Mouse (Mus musculus): ENCODE measurements at regions not wholly inside any gene's neighbourhood (a gene's known extent, or its start where the extent isn't known, plus 50 kb on each side); places are given as distances from the start of the nearest gene placed in this dataset.
"Not testable (repeated sequence)": the region's sequence is repeated elsewhere in the genome, so short reads cannot be mapped to it uniquely, and the experiment has no call there.

DNA sequence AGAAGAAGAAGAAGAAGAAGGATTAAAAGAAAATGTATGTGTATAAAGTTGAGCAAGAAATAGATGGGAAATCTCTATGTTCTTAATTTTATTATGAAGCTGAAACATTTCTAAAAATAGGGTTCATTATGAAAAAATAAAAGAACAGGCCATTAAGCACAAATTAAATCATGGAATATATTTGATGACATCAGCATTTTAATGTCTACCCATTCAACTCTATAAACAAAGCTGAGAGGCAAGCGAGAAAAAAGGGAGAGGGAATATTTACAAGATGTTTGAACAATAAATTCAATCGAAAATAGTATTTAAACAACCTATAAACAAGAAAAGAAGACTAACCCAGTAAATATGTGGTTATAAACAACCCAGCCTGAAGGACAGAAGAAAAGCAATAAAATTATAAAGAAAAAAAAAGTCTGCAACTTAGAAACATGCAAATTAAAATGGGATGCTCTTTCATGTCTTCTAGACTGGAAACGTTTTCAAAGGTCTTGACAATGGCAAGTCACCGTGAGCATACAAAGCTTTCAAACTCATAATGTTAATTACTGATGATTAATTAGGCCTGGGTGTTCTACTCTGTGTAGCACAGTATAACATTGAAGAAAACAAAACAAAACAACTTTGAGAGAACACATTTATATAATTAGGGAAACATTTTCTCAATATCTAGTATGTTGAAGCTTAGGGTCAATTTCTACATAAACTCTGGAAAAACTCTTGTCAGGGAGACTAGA, 108.6 kb downstream of the A730009L09Rik start:
- Histone ChIP-seq H3K27me3 (ENCODE audit: control insufficient read depth, insufficient read depth, low read depth, low read length) (no peaks in the 10 kb centered on the region), H3K27ac (ENCODE audit: low read length) (no peak overlapping the region), H3K4me3 (ENCODE audit: low read depth, low read length) (no peak overlapping the region), H3K4me2 (ENCODE audit: low read depth, low read length) (no peak overlapping the region), H3K9ac (ENCODE audit: low read depth, low read length) (no peak overlapping the region), H3K9me3 (replicated peaks; ENCODE audit: control insufficient read depth, low read length) (no peaks in the 10 kb centered on the region), H3K4me1 (ENCODE audit: control insufficient read depth, low read depth, low read length) (no peaks in the 10 kb centered on the region), H3K36me3 (ENCODE audit: control insufficient read depth, insufficient read depth) (no peaks in the 10 kb centered on the region)
- ATAC-seq (ENCODE audit: low read depth): no peak
- 57% methylated on average over 4 of the region's 4 CpGs for WGBS (ENCODE audit: insufficient replicate concordance)

DNA sequence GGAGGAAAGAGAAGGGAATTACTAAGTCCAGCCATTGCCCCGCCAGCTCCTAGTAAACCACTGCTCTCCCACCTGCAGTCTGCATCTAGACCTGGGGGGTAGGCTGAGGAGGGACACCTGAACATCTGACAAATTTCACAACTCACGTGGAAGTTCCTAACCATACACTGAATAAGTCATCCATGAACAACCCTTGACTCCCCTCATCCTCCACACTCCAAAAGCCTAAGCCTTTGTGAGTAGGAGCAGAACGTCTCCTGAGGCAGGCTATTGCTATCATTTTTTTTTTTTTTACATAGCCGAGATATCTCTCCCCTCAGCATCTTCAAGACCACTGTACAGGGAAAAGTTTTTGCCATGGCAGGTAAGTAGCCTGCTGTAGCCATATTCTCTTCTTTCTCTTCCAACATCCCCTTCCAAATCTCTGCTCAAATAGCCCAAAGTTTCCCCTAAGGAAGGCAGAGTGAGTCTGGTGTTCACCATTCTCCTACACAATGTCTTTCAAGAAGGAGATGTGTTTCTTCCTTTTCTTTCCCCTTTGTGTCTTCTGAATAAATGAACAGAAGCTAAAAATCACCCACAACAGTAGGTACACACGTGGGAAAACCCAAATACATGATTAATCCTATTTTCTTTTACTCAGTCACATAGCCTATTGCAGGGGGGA, 109.7 kb downstream of the A730009L09Rik start:
- Histone ChIP-seq H3K9me3 (replicated peaks; ENCODE audit: control insufficient read depth, low read length) (no peaks in the 10 kb centered on the region), H3K27me3 (ENCODE audit: control insufficient read depth, insufficient read depth, low read depth, low read length) (no peaks in the 10 kb centered on the region), H3K36me3 (ENCODE audit: control insufficient read depth, insufficient read depth) (no peaks in the 10 kb centered on the region), H3K4me3 (ENCODE audit: low read depth, low read length) (no peak overlapping the region), H3K27ac (ENCODE audit: low read length) (no peak overlapping the region), H3K9ac (ENCODE audit: low read depth, low read length) (no peak overlapping the region), H3K4me1 (ENCODE audit: control insufficient read depth, low read depth, low read length) (no peaks in the 10 kb centered on the region), H3K4me2 (ENCODE audit: low read depth, low read length) (no peak overlapping the region)
- no peak for ATAC-seq (ENCODE audit: low read depth)
- 40% methylated on average over 5 of the region's 5 CpGs for WGBS (ENCODE audit: insufficient replicate concordance)

DNA sequence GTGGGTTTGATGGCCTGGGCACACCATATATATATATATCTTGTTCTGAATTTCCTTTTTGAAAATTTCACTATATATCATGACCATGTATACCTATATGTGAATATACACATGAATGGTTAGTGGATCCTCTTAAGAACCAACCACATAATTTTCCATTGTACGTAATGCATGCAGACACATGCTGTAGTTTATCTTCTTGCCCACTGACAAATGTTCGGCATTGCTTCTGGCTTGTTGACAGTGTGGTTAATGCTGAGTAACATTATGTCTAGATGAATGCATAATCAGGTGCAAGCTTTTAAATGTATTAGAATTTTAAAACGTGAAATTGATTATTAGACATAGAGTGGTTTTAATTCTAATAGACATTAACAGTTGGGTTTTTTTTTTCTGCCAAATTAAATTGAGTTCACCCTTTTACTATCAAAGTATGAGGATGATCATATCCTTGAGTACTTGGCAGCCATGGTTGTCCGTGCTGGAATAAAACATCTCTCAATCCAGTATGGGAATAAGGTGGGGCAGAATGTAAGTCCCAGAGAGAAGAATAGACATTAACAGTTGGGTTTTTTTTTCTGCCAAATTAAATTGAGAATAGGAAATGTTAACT, 110.3 kb downstream of the A730009L09Rik start:
- 61% methylated on average over 4 of the region's 4 CpGs for WGBS (ENCODE audit: insufficient replicate concordance)
- H3K9me3 ChIP-seq (replicated peaks; ENCODE audit: control insufficient read depth, low read length): no peaks in the 10 kb centered on the region

DNA sequence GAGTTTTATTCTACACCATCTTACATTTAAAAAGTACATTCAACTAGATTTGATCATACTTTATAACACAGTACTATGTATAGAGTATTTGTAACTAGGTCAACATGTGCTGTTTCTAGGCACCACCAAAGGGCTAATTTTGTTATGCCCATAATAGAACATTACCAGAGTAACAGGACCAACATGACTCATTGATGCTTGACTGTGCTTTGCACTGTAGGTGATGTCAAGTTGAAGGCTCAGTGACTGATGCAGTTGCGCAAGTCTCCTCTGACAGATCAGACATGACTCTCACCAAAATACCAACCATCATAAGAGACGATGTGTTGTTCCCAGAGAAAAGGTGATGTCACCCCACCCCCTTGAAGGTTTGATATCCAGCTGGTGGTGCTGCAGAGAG, 108.5 kb downstream of the Mrpl39 start:
- Histone ChIP-seq H3K27ac (ENCODE audit: low read length) (no peak overlapping the region), H3K36me3 (ENCODE audit: control insufficient read depth, insufficient read depth) (no peaks in the 10 kb centered on the region), H3K9me3 (replicated peaks; ENCODE audit: control insufficient read depth, low read length) (no peaks in the 10 kb centered on the region), H3K4me1 (ENCODE audit: control insufficient read depth, low read depth, low read length) (no peaks in the 10 kb centered on the region), H3K9ac (ENCODE audit: low read depth, low read length) (no peak overlapping the region), H3K4me2 (ENCODE audit: low read depth, low read length) (no peak overlapping the region), H3K27me3 (ENCODE audit: control insufficient read depth, insufficient read depth, low read depth, low read length) (no peaks in the 10 kb centered on the region), H3K4me3 (ENCODE audit: low read depth, low read length) (no peak overlapping the region)
- ATAC-seq (ENCODE audit: low read depth): no peak
- WGBS (ENCODE audit: insufficient replicate concordance): 84% methylated on average over 2 of the region's 2 CpGs

More for the DNA sequence above, 110.3 kb downstream of the A730009L09Rik start:
- H3K4me1 ChIP-seq (ENCODE audit: control insufficient read depth, low read depth, low read length): no peaks in the 10 kb centered on the region
- H3K4me3 ChIP-seq (ENCODE audit: low read depth, low read length): no peak overlapping the region
- no peak overlapping the region for H3K4me2 ChIP-seq (ENCODE audit: low read depth, low read length)
- H3K27me3 ChIP-seq (ENCODE audit: control insufficient read depth, insufficient read depth, low read depth, low read length): no peaks in the 10 kb centered on the region
- H3K27ac ChIP-seq (ENCODE audit: low read length): no peak overlapping the region
- no peaks in the 10 kb centered on the region for H3K36me3 ChIP-seq (ENCODE audit: control insufficient read depth, insufficient read depth)
- no peak for ATAC-seq (ENCODE audit: low read depth)
- no peak overlapping the region for H3K9ac ChIP-seq (ENCODE audit: low read depth, low read length)

DNA sequence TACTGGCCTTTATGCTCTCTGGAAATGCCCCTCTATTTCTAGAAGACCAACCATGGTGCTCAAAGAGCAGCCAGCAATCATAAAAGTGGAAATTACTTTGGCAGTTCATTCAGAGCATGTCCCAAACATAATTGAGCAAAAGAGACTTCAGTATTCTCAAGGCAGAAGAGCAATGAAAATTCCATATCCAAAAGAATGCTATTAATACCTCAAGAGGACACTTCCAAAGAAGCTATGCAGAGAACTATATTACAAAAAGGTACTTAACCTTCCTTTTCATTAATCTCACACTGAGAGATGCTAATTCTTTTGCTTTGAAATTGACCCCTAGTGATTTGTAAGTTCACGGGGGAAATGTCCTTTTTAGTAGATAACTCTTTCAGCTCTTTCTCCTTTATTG, 105.7 kb downstream of the Mrpl39 start:
- 67% methylated on average over 1 of the region's 1 CpGs for WGBS (ENCODE audit: insufficient replicate concordance)
- Histone ChIP-seq H3K4me1 (ENCODE audit: control insufficient read depth, low read depth, low read length) (no peaks in the 10 kb centered on the region), H3K27ac (ENCODE audit: low read length) (no peak overlapping the region), H3K36me3 (ENCODE audit: control insufficient read depth, insufficient read depth) (no peaks in the 10 kb centered on the region), H3K4me3 (ENCODE audit: low read depth, low read length) (no peak overlapping the region), H3K27me3 (ENCODE audit: control insufficient read depth, insufficient read depth, low read depth, low read length) (no peaks in the 10 kb centered on the region), H3K4me2 (ENCODE audit: low read depth, low read length) (no peak overlapping the region), H3K9ac (ENCODE audit: low read depth, low read length) (no peak overlapping the region), H3K9me3 (replicated peaks; ENCODE audit: control insufficient read depth, low read length) (no peaks in the 10 kb centered on the region)
- no peak for ATAC-seq (ENCODE audit: low read depth)

DNA sequence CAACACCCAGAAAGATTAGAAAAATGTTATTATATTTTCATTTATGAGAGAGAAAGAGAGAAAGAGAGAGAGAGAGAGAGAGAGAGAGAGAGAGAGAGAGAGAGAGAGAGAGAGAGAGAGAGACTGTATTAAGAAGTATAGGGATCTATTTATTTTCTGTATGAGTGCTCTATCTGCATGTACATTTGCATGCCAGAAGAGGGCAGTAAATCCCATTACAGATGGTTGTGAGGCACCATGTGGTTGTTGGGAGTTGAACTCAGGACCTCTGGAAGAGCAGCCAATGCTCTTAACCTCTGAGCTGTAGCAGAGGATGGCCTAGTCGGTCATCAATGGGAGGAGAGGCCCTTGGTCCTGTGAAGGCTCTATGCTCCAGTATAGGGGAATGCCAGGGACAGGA, 91.1 kb downstream of the Mrpl39 start:
- not testable (repeated sequence) for ATAC-seq (ENCODE audit: low read depth)
- WGBS (ENCODE audit: insufficient replicate concordance): 55% methylated on average over 1 of the region's 1 CpGs

DNA sequence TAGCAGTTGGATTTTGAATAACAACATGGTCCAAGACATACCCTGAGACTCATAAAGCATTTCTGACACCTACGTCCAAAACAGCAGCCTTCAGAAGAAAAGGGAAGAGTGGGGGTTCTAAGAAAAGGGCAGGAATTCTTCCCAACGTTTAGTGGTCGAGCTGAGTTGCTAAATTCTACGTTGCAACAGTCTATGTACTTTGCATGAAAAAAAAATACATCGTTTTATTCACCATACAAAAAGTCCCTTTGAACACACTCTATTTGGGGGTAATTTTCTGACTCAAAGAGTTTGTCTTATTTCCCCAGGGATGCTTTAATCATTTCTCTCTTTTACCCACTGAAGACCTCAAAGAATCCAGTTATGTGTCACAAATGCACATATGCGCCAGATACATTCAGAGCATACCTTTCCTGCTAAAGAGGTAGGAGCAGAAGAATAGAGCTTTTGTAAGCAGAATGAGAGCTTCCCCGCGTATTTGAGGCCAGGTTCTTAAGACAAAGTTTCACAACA, 89.3 kb downstream of the Mrpl39 start:
- no peak overlapping the region for H3K9ac ChIP-seq (ENCODE audit: low read depth, low read length)
- H3K27me3 ChIP-seq (ENCODE audit: control insufficient read depth, insufficient read depth, low read depth, low read length): no peaks in the 10 kb centered on the region
- H3K4me2 ChIP-seq (ENCODE audit: low read depth, low read length): no peak overlapping the region
- ATAC-seq (ENCODE audit: low read depth): no peak
- H3K9me3 ChIP-seq (replicated peaks; ENCODE audit: control insufficient read depth, low read length): no peaks in the 10 kb centered on the region
- H3K4me1 ChIP-seq (ENCODE audit: control insufficient read depth, low read depth, low read length): no peaks in the 10 kb centered on the region
- no peaks in the 10 kb centered on the region for H3K36me3 ChIP-seq (ENCODE audit: control insufficient read depth, insufficient read depth)
- 58% methylated on average over 8 of the region's 8 CpGs for WGBS (ENCODE audit: insufficient replicate concordance)
- H3K27ac ChIP-seq (ENCODE audit: low read length): no peak overlapping the region
- no peak overlapping the region for H3K4me3 ChIP-seq (ENCODE audit: low read depth, low read length)

More for the DNA sequence above, 91.1 kb downstream of the Mrpl39 start:
- not testable (repeated sequence) for H3K9me3 ChIP-seq (replicated peaks; ENCODE audit: control insufficient read depth, low read length); H3K27ac ChIP-seq (ENCODE audit: low read length); H3K4me3 ChIP-seq (ENCODE audit: low read depth, low read length); H3K9ac ChIP-seq (ENCODE audit: low read depth, low read length); H3K36me3 ChIP-seq (ENCODE audit: control insufficient read depth, insufficient read depth); H3K27me3 ChIP-seq (ENCODE audit: control insufficient read depth, insufficient read depth, low read depth, low read length); H3K4me1 ChIP-seq (ENCODE audit: control insufficient read depth, low read depth, low read length); H3K4me2 ChIP-seq (ENCODE audit: low read depth, low read length)

DNA sequence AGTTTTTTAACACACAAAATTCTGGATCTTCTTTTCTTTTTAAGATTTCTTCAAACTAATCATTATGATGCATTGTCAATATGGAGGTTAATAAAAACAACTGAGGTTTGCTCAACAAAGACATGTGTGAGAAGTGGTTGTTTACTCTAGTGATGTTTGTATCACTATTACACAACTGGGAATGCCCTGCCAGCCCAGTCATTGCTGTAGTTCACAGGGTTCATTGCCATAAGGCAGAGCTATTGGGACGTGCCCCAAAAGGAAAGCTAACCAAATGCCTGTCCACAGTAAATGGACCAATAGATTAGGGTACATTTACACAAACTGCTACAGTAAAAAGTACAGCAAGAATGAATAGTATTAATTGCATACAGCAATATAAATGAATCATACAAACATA, 84.9 kb downstream of the Mrpl39 start:
- no peaks in the 10 kb centered on the region for H3K36me3 ChIP-seq (ENCODE audit: control insufficient read depth, insufficient read depth)
- H3K4me1 ChIP-seq (ENCODE audit: control insufficient read depth, low read depth, low read length): no peaks in the 10 kb centered on the region
- H3K9ac ChIP-seq (ENCODE audit: low read depth, low read length): no peak overlapping the region
- no peak overlapping the region for H3K4me2 ChIP-seq (ENCODE audit: low read depth, low read length)
- WGBS (ENCODE audit: insufficient replicate concordance): 40% methylated on average over 1 of the region's 1 CpGs
- H3K4me3 ChIP-seq (ENCODE audit: low read depth, low read length): no peak overlapping the region
- H3K27me3 ChIP-seq (ENCODE audit: control insufficient read depth, insufficient read depth, low read depth, low read length): no peaks in the 10 kb centered on the region
- H3K27ac ChIP-seq (ENCODE audit: low read length): no peak overlapping the region
- ATAC-seq (ENCODE audit: low read depth): no peak
- H3K9me3 ChIP-seq (replicated peaks; ENCODE audit: control insufficient read depth, low read length): no peaks in the 10 kb centered on the region

DNA sequence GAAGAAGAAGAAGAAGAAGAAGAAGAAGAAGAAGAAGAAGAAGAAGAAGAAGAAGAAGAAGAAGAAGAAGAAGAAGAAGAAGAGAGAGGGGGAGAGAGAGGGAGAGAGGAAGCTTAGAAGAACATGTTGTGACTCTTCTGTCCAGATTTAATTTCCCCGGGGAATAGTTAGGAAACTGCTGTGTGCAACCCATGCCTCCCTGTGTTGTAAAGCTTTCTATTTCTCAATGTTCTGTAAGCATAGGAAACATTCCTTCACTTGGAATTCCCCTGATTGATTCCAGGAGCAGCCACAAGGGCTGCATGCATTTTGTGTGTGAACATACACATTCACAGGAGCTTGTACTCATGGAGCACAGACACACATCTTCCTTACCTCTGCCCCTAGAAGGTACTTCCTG, 81.7 kb downstream of the Mrpl39 start:
- Histone ChIP-seq H3K27me3 (ENCODE audit: control insufficient read depth, insufficient read depth, low read depth, low read length) (no peaks in the 10 kb centered on the region), H3K4me3 (ENCODE audit: low read depth, low read length) (no peak overlapping the region), H3K9me3 (replicated peaks; ENCODE audit: control insufficient read depth, low read length) (no peaks in the 10 kb centered on the region), H3K4me1 (ENCODE audit: control insufficient read depth, low read depth, low read length) (no peaks in the 10 kb centered on the region), H3K4me2 (ENCODE audit: low read depth, low read length) (no peak overlapping the region), H3K36me3 (ENCODE audit: control insufficient read depth, insufficient read depth) (no peaks in the 10 kb centered on the region), H3K27ac (ENCODE audit: low read length) (no peak overlapping the region), H3K9ac (ENCODE audit: low read depth, low read length) (no peak overlapping the region)
- ATAC-seq (ENCODE audit: low read depth): no peak
- WGBS (ENCODE audit: insufficient replicate concordance): 68% methylated on average over 1 of the region's 1 CpGs
